Mouse (Mus musculus) heart, adult 2 months (tissue): ENCODE results near the gene Fam234b.

Source experiments
- CTCF ChIP-seq: fragments of 200-600 bp; IDR thresholded peaks from 2 replicates; pipeline ENCODE4 v1.8.1; 2022; ENCODE audit warnings: antibody characterized with exemption, mild to moderate bottlenecking, moderate library complexity
- POLR2A ChIP-seq: fragments of 200-500 bp; IDR thresholded peaks from 2 replicates; pipeline ENCODE4 v1.6.1; 2011; ENCODE audit warnings: mild to moderate bottlenecking, low read depth, low read length, control low read depth; ENCODE audit not compliant: insufficient read depth

DNA sequence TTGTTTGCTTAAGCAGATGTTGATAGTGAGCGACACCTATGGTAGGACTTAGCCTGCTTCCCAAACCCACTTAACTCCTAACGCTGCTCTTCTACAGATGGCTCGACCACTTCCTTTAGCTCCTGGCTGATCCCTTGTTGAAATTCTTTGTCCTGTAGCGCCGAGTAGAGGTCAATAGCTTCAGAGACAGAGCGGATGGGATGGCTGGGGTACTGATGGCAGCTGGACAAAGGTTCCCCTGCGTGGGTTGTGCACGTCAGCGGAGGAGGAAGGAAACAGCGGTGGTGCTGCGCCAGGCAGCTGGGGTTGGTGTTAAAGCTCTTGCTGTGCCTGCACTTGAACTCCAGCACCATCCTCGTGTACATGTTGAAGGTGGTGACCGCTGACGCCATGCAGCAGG lies 39.5 kb downstream of the Fam234b start:
- TF ChIP-seq CTCF (peak; percentile 48), POLR2A (no peak)
